15 mouse cellular contexts compared by ENCODE assay signal in genomic region chr3:34974371-34974770, GRCm38 (mm10).
"Had no signal": no experiment of that assay in that cellular context is flagged by ENCODE, and none has a peak within 500 bp of the region (broad histone marks: within the 10 kb centered on the region; RNA-seq: fewer than 3 reads in every experiment).

No protein-coding gene starts in this region.

- H3K27me3 ChIP-seq: limb, embryonic 12.5 days; liver, embryonic 13.5 days; lung, embryonic 15.5 days; megakaryocyte, embryonic 14.5 days; midbrain, embryonic 13.5 days; stomach, embryonic 15.5 days had no signal

- H3K4me1 ChIP-seq: limb, embryonic 12.5 days; liver, embryonic 13.5 days; lung, embryonic 15.5 days; megakaryocyte, embryonic 14.5 days; stomach, embryonic 15.5 days had no signal

- ATAC-seq: liver, postnatal 0 days; midbrain, embryonic 13.5 days had no signal

- DNase-seq: kidney, postnatal 10 days; kidney, postnatal 4 days; liver; liver, embryonic 13.5 days; liver, postnatal 0 days; lung, postnatal 14 days; right cerebral cortex, postnatal 14 days; thymus, postnatal 36 days had no signal

- H3K27ac ChIP-seq: layer of hippocampus, adult 2 months; limb, embryonic 12.5 days; liver, embryonic 13.5 days; lung, embryonic 15.5 days; macrophage; midbrain, embryonic 13.5 days; stomach, embryonic 15.5 days had no signal

- H3K9me3 ChIP-seq: limb, embryonic 12.5 days; liver, embryonic 13.5 days; lung, embryonic 15.5 days; midbrain, embryonic 13.5 days; stomach, embryonic 15.5 days had no signal

- H3K4me3 ChIP-seq: layer of hippocampus, adult 2 months; limb, embryonic 12.5 days; liver, embryonic 13.5 days; lung, embryonic 15.5 days; megakaryocyte, embryonic 14.5 days; midbrain, embryonic 13.5 days; stomach, embryonic 15.5 days had no signal

- H3K9ac ChIP-seq: limb, embryonic 12.5 days; liver, embryonic 13.5 days; liver, postnatal 0 days; lung, embryonic 15.5 days; midbrain, embryonic 13.5 days; stomach, embryonic 15.5 days had no signal

- H3K4me2 ChIP-seq: limb, embryonic 12.5 days; liver, embryonic 13.5 days; lung, embryonic 15.5 days; midbrain, embryonic 13.5 days; stomach, embryonic 15.5 days had no signal

- H3K36me3 ChIP-seq: limb, embryonic 12.5 days; liver, embryonic 13.5 days; lung, embryonic 15.5 days; midbrain, embryonic 13.5 days; stomach, embryonic 15.5 days had no signal
